Mouse (Mus musculus) lung, postnatal 0 days (tissue): ENCODE data around the gene Mapt.

ENCODE experiments used
- CTCF ChIP-seq: IDR thresholded peaks from 2 replicates; pipeline ENCODE4 v1.5.1; 2016; ENCODE audit warnings: antibody characterized with exemption, mild to moderate bottlenecking
- EP300 ChIP-seq: IDR thresholded peaks from 2 replicates; pipeline ENCODE4 v1.6.1; 2016; ENCODE audit warnings: antibody characterized with exemption, mild to moderate bottlenecking, control low read depth

GRCm38 (mm10) chr11:104270452-104270851, 39.3 kb downstream of the Mapt start:
- TF ChIP-seq CTCF (no peak), EP300 (no peak)
